Mouse (Mus musculus) stomach, postnatal 0 days (tissue): ENCODE measurements around the gene Nsd2.

Experiments used
- CTCF ChIP-seq: IDR thresholded peaks from 2 replicates; pipeline ENCODE4 v1.5.1; 2016; ENCODE audit warnings: antibody characterized with exemption, low read depth, mild to moderate bottlenecking, moderate library complexity
- EP300 ChIP-seq: optimal IDR thresholded peaks from 2 replicates; pipeline ENCODE3; 2016; ENCODE audit warnings: antibody characterized with exemption

GRCm38 (mm10) chr5:33875472-33875871 is 54.9 kb downstream of the Nsd2 start:
- TF ChIP-seq CTCF (no peak), EP300 (no peak)
